In genomic region chr13:97491865-97492847, GRCm38 (mm10) we compare ENCODE assay signal across 16 mouse cellular contexts.
DNase-seq lines count a peak whose midpoint lies in the region; ATAC-seq and TF ChIP-seq lines count a peak whose summit lies in the region.
"Had no signal": no experiment of that assay in that cellular context is flagged by ENCODE, and none has a peak within 500 bp of the region (broad histone marks: within the 10 kb centered on the region; RNA-seq: fewer than 3 reads in every experiment).

No protein-coding gene starts in this region.

- WGBS in forebrain, embryonic 12.5 days, result 95% methylated on average over 19 of the region's 19 CpGs

- no peak overlapping the region for H3K9ac ChIP-seq in forebrain, embryonic 12.5 days
- H3K9ac ChIP-seq: heart, embryonic 12.5 days; limb, embryonic 12.5 days; liver, embryonic 14.5 days; midbrain, embryonic 13.5 days had no signal

- H3K36me3 ChIP-seq in forebrain, embryonic 12.5 days (replicated peaks), result no peaks in the 10 kb centered on the region
- H3K36me3 ChIP-seq: heart, embryonic 12.5 days; limb, embryonic 12.5 days; midbrain, embryonic 13.5 days had no signal

- peak overlapping the region; percentile 80 for H3K27ac ChIP-seq in left cerebral cortex, adult 2 months
- no peak overlapping the region for H3K27ac ChIP-seq in forebrain, embryonic 12.5 days
- H3K27ac ChIP-seq: limb, embryonic 12.5 days; liver, embryonic 14.5 days; midbrain, embryonic 13.5 days had no signal

- H3K4me1 ChIP-seq in forebrain, embryonic 12.5 days, result peaks cover 31% of the 10 kb centered on the region

- 0 out of 2 replicates have a peak, but pooled peaks cover 7% of the 10 kb centered on the region for H3K27me3 ChIP-seq in forebrain, embryonic 12.5 days
- H3K27me3 ChIP-seq: heart, embryonic 12.5 days; midbrain, embryonic 13.5 days had no signal

- DNase-seq in left cerebral cortex, adult 18-20 months (ENCODE audit: low spot score in 2 of 2), result peak; percentile 77 to 88
- DNase-seq in left cerebral cortex, postnatal 4 days, result no peak
- DNase-seq in ZHBTc4 (ENCODE audit: low read depth, low spot score), result peak; percentile 75
- DNase-seq in left cerebral cortex, adult 2 months (ENCODE audit: extremely low spot score in 1 of 2, low spot score in 2 of 2), result peak; percentile 74 to 75
- peak; percentile 85 to 87 for DNase-seq in right cerebral cortex, postnatal 36 days (ENCODE audit: low spot score in 2 of 2)
- DNase-seq in heart, postnatal 10 days, result no peak
- DNase-seq: B cell, adult 2 months; cerebellum, adult 11 months; cerebellum, postnatal 25 days; heart, postnatal 36 days had no signal

- intact Hi-C loops in left cerebral cortex, postnatal 4 days (cut with DNase I), result no loop called here
- intact Hi-C loops in left cerebral cortex, adult 2 months (cut with DNase I), result loop anchor here (1.0 to 5.0 kb wide), 4 partner anchors 41 to 140 kb away; no protein-coding TSS in a partner anchor
- intact Hi-C loops in heart, postnatal 10 days (cut with DNase I), result no loop called here

- H3K4me3 ChIP-seq in left cerebral cortex, adult 2 months, result no peak overlapping the region
- H3K4me3 ChIP-seq in forebrain, embryonic 12.5 days (replicated peaks), result no peak overlapping the region
- H3K4me3 ChIP-seq: heart, embryonic 12.5 days; limb, embryonic 12.5 days; midbrain, embryonic 13.5 days had no signal

- ATAC-seq in forebrain, embryonic 12.5 days (ENCODE audit: low FRiP score), result no peak
- ATAC-seq: intestine, postnatal 0 days had no signal

- no peak overlapping the region for H3K4me2 ChIP-seq in forebrain, embryonic 12.5 days
- H3K4me2 ChIP-seq: heart, embryonic 12.5 days; limb, embryonic 12.5 days; midbrain, embryonic 13.5 days had no signal

- no peaks in the 10 kb centered on the region for H3K9me3 ChIP-seq in forebrain, embryonic 12.5 days
- H3K9me3 ChIP-seq: heart, embryonic 12.5 days; limb, embryonic 12.5 days; midbrain, embryonic 13.5 days had no signal

- TF ChIP-seq CTCF in left cerebral cortex, adult 2 months (IDR thresholded peaks at IDR 0.05), result no peak

Comparison
In these comparisons a context has a peak if more than half of its experiments do, and no peak if none do; other contexts are left out.
1. DNase-seq: peak in left cerebral cortex, adult 18-20 months (2 of 2), ZHBTc4 (single experiment), left cerebral cortex, adult 2 months (2 of 2) and right cerebral cortex, postnatal 36 days (2 of 2); none in left cerebral cortex, postnatal 4 days (single experiment) and heart, postnatal 10 days (0 of 2).